Mouse (Mus musculus) heart, embryonic 12.5 days (tissue): ENCODE data around the gene Plcb4. TPM values are rescaled to one million over a fixed set of nuclear protein-coding genes. Genes with fewer than 3 reads are reported as not detected.
"Not testable (repeated sequence)": the region's sequence is repeated elsewhere in the genome, so short reads cannot be mapped to it uniquely, and the experiment has no call there.

Source experiments
- ATAC-seq: fragments of 200-750 bp; cut with Nextera tagmentation; 2 replicates; pipeline ENCODE4 v1.8.0; 2017; ENCODE audit warnings: moderate TSS enrichment, moderate library complexity; ENCODE audit not compliant: insufficient number of reproducible peaks, low FRiP score
- H3K27ac ChIP-seq: fragments of 300-500 bp; sonication (generic); 2 replicates; pipeline ENCODE4 v1.5.1; 2016; ENCODE audit warnings: mild to moderate bottlenecking, moderate library complexity; ENCODE audit not compliant: poor library complexity, severe bottlenecking
- H3K27me3 ChIP-seq: fragments of 300-500 bp; sonication (generic); replicated peaks from 2 replicates; pipeline ENCODE4 v1.6.1; 2016; ENCODE audit warnings: mild to moderate bottlenecking, moderate library complexity
- H3K36me3 ChIP-seq: fragments of 300-500 bp; sonication (generic); 2 replicates; pipeline ENCODE4 v1.6.1; 2016; ENCODE audit warnings: mild to moderate bottlenecking, moderate library complexity
- H3K4me1 ChIP-seq: fragments of 300-500 bp; sonication (generic); replicated peaks from 2 replicates; pipeline ENCODE4 v1.6.1; 2016; ENCODE audit warnings: mild to moderate bottlenecking
- H3K4me2 ChIP-seq: fragments of 300-500 bp; sonication (generic); 2 replicates; pipeline ENCODE4 v1.6.1; 2016; ENCODE audit warnings: mild to moderate bottlenecking, moderate library complexity
- H3K4me3 ChIP-seq: fragments of 300-500 bp; sonication (generic); 2 replicates; pipeline ENCODE4 v1.5.1; 2016; ENCODE audit warnings: mild to moderate bottlenecking
- H3K9ac ChIP-seq: fragments of 300-500 bp; sonication (generic); 2 replicates; pipeline ENCODE4 v1.6.1; 2016; ENCODE audit warnings: mild to moderate bottlenecking, moderate library complexity
- H3K9me3 ChIP-seq: fragments of 300-500 bp; sonication (generic); replicated peaks from 2 replicates; pipeline ENCODE4 v1.6.1; 2016; ENCODE audit warnings: mild to moderate bottlenecking, moderate library complexity
- WGBS: fragments of 180-500 bp; shearing (Covaris S2); methylation state at CpG from one replicate; pipeline ENCODE4 v1.1.7; 2016; 5-methylcytosine and 5-hydroxymethylcytosine counted together
- polyA plus RNA-seq: library from polyadenylated mRNA; unstranded; fragments of >200 nt; fragmentation: Nextera tagmentation; extraction: Ambion mirVana; gene quantifications from 2 replicates; pipeline ENCODE4 v1.2.1, GENCODE M21; 2016

The Plcb4 gene
- polyA plus RNA-seq, 1 experiment from 2014 or later: 33.2 TPM

GRCm38 (mm10) chr2:135894582-135894981 lies 235.8 kb downstream of the Plcb4 start:
- H3K27me3 ChIP-seq: no peaks in the 10 kb centered on the region
- no peak overlapping the region for H3K4me2 ChIP-seq
- ATAC-seq: no peak
- no peaks in the 10 kb centered on the region for H3K36me3 ChIP-seq
- H3K27ac ChIP-seq: no peak overlapping the region
- peaks cover 34% of the 10 kb centered on the region for H3K4me1 ChIP-seq
- WGBS: 54% methylated on average over 2 of the region's 2 CpGs
- H3K9me3 ChIP-seq: no peaks in the 10 kb centered on the region
- no peak overlapping the region for H3K9ac ChIP-seq
- H3K4me3 ChIP-seq: no peak overlapping the region

DNA sequence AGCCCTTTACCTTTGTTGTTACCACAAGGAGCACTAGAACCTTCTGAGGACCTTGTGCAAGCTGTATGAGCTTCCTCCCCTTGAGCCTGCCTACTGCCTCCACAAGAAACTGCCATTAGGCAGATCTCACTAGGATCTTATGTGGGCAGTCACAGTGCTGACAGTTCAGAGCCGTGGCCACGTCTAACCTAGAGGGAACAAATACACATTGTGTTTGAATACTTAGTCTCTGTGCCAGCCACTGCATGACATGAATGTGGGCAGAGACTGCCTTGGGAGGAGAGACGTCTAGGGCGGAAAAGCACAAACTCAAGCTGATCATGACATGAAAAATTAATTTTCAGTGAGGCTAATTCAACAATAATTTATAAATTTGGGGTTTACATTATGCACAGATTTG lies 239.2 kb downstream of the Plcb4 start:
- 65% methylated on average over 4 of the region's 4 CpGs for WGBS
- H3K4me3 ChIP-seq: no peak overlapping the region
- no peaks in the 10 kb centered on the region for H3K9me3 ChIP-seq
- H3K36me3 ChIP-seq: no peaks in the 10 kb centered on the region
- no peak overlapping the region for H3K4me2 ChIP-seq
- H3K27ac ChIP-seq: no peak overlapping the region
- ATAC-seq: no peak
- no peak overlapping the region for H3K9ac ChIP-seq
- peaks cover 43% of the 10 kb centered on the region for H3K4me1 ChIP-seq
- no peaks in the 10 kb centered on the region for H3K27me3 ChIP-seq

- peaks cover 40% of the 10 kb centered on the region for H3K4me1 ChIP-seq
- 65% methylated on average over 4 of the region's 4 CpGs for WGBS
- H3K9me3 ChIP-seq, ATAC-seq, H3K9ac ChIP-seq, H3K36me3 ChIP-seq, H3K27ac ChIP-seq, H3K4me2 ChIP-seq, H3K27me3 ChIP-seq, H3K4me3 ChIP-seq: not testable (repeated sequence)
Observed at GRCm38 (mm10) chr2:135899931-135900330, 241.1 kb downstream of the Plcb4 start.

- 86% methylated on average over 4 of the region's 4 CpGs for WGBS
- no peak overlapping the region for H3K4me3 ChIP-seq
- peaks cover 33% of the 10 kb centered on the region for H3K4me1 ChIP-seq
- no peaks in the 10 kb centered on the region for H3K9me3 ChIP-seq
- H3K4me2 ChIP-seq: no peak overlapping the region
- H3K36me3 ChIP-seq: no peaks in the 10 kb centered on the region
- no peak for ATAC-seq
- H3K27ac ChIP-seq: no peak overlapping the region
- no peaks in the 10 kb centered on the region for H3K27me3 ChIP-seq
- no peak overlapping the region for H3K9ac ChIP-seq
Observed at GRCm38 (mm10) chr2:135901015-135901414, 242.2 kb downstream of the Plcb4 start.

DNA sequence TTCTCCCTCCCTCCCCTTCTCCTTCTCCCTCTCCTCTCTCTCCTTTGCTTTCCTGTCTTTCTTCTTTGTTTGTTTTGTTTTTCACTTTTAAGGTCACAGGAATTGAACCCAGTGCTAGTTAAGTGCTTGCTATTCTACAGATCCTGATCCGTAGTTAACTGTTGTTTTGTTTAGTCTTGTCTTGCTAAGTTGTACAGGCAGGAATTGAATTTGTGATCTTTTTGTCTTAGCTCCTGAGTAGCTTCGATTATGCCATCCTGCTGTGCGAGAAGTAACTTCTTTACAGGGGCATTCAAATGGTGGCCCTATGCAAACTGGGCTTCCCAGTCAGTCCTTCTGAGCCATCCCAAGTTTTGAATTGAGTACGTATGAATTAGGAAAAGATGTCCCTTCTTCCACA lies 245.5 kb downstream of the Plcb4 start:
- no peak overlapping the region for H3K27ac ChIP-seq
- H3K4me1 ChIP-seq: peaks cover 32% of the 10 kb centered on the region
- no peak overlapping the region for H3K9ac ChIP-seq
- WGBS: 73% methylated on average over 4 of the region's 4 CpGs
- no peak overlapping the region for H3K4me2 ChIP-seq
- no peaks in the 10 kb centered on the region for H3K36me3 ChIP-seq
- no peaks in the 10 kb centered on the region for H3K27me3 ChIP-seq
- ATAC-seq: no peak
- H3K9me3 ChIP-seq: no peaks in the 10 kb centered on the region
- no peak overlapping the region for H3K4me3 ChIP-seq

- Histone ChIP-seq H3K27ac (no peak overlapping the region), H3K4me1 (peaks cover 27% of the 10 kb centered on the region), H3K9ac (no peak overlapping the region), H3K36me3 (no peaks in the 10 kb centered on the region), H3K9me3 (no peaks in the 10 kb centered on the region), H3K4me3 (no peak overlapping the region), H3K27me3 (no peaks in the 10 kb centered on the region), H3K4me2 (no peak overlapping the region)
- WGBS: 75% methylated on average over 4 of the region's 4 CpGs
- ATAC-seq: no peak
Observed at GRCm38 (mm10) chr2:135904791-135905190, 246.0 kb downstream of the Plcb4 start.

GRCm38 (mm10) chr2:135914343-135915261 lies 255.8 kb downstream of the Plcb4 start:
- peaks cover 44% of the 10 kb centered on the region for H3K4me1 ChIP-seq
- H3K4me3 ChIP-seq: no peak overlapping the region
- H3K27ac ChIP-seq: no peak overlapping the region; the same call in 1 of the 2 replicates
- H3K36me3 ChIP-seq: no peaks in the 10 kb centered on the region
- ATAC-seq: no peak
- H3K9ac ChIP-seq: no peak overlapping the region
- H3K27me3 ChIP-seq: no peaks in the 10 kb centered on the region
- WGBS: 48% methylated on average over 8 of the region's 8 CpGs
- no peak overlapping the region for H3K4me2 ChIP-seq
- no peaks in the 10 kb centered on the region for H3K9me3 ChIP-seq

DNA sequence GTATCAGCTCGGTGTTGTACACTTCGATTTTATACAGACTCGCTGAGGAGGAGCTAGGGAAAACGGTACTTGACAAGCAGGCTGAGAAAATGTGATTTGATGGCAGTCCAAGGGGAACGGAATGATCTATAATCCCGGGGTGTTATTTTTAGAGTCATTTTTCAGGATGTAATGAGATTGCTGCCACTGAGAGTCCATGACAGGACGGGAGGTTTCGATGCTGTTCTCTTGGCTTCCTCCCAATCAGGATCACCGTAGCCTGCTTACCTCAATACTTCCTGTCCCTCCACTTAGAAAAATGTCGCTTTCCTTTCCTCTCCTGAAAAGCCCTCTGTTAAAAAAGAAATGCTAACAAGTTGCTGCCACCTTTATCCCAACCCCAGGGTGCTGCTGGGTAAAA lies 257.1 kb downstream of the Plcb4 start:
- H3K4me1 ChIP-seq: peaks cover 49% of the 10 kb centered on the region
- H3K9me3 ChIP-seq: no peaks in the 10 kb centered on the region
- no peak overlapping the region for H3K4me2 ChIP-seq
- 43% methylated on average over 10 of the region's 10 CpGs for WGBS
- no peak overlapping the region for H3K4me3 ChIP-seq
- no peak overlapping the region for H3K9ac ChIP-seq
- no peak overlapping the region for H3K27ac ChIP-seq
- no peak for ATAC-seq
- H3K27me3 ChIP-seq: no peaks in the 10 kb centered on the region
- no peaks in the 10 kb centered on the region for H3K36me3 ChIP-seq

DNA sequence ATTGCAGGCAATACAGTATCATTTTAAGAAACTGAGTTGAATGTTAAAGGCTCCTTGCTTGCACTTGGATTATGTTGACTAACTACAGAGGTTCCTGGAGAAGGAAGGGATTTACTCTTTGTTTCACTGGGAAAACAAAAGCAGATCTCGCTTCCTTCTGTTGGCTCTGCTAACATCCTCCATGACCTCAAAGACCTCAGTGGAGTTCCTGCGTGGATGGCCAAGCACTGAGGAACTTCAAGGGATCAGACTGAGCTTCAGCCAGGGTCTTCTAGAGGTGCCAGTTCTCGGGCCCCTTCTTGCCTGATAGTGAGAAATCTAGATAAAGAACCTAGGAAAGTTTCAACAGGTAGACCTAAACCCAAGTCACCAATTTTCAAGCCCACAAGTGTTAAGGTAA lies 258.2 kb downstream of the Plcb4 start:
- Histone ChIP-seq H3K36me3 (no peaks in the 10 kb centered on the region), H3K4me2 (no peak overlapping the region), H3K4me1 (peaks cover 49% of the 10 kb centered on the region), H3K27ac (no peak overlapping the region), H3K9ac (no peak overlapping the region), H3K9me3 (no peaks in the 10 kb centered on the region), H3K27me3 (no peaks in the 10 kb centered on the region), H3K4me3 (no peak overlapping the region)
- no peak for ATAC-seq
- 70% methylated on average over 3 of the region's 3 CpGs for WGBS

DNA sequence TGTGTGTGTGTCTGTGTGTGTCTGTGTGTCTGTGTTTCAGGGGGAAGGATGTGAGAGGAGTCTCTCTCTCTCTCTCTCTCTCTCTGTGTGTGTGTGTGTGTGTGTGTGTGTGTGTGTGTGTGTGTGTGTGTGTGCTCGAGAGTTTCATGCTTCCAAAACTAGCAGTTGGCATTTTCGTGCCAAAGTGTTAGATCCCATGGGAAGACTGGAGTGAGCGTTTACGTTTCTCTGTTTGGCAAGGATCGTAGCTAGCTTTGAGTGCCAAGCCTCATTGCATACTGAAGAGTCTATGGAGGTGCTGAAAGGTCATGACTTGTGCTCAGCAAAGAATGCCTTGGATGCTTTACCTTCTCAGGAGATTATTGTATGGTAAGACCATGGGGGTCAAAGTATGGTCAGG lies 259.3 kb downstream of the Plcb4 start:
- WGBS: 54% methylated on average over 5 of the region's 5 CpGs

GRCm38 (mm10) chr2:135919641-135920040 lies 260.8 kb downstream of the Plcb4 start:
- Histone ChIP-seq H3K9ac (no peak overlapping the region), H3K36me3 (no peaks in the 10 kb centered on the region), H3K4me1 (peaks cover 38% of the 10 kb centered on the region), H3K4me3 (no peak overlapping the region), H3K27me3 (no peaks in the 10 kb centered on the region), H3K27ac (no peak overlapping the region), H3K4me2 (no peak overlapping the region), H3K9me3 (no peaks in the 10 kb centered on the region)
- WGBS: 27% methylated on average over 6 of the region's 6 CpGs
- no peak for ATAC-seq

More for the DNA sequence above, 259.3 kb downstream of the Plcb4 start:
- H3K4me2 ChIP-seq: no peak overlapping the region
- no peaks in the 10 kb centered on the region for H3K27me3 ChIP-seq
- H3K9me3 ChIP-seq: no peaks in the 10 kb centered on the region
- H3K4me1 ChIP-seq: peaks cover 49% of the 10 kb centered on the region
- no peak for ATAC-seq
- no peak overlapping the region for H3K27ac ChIP-seq
- no peak overlapping the region for H3K4me3 ChIP-seq
- H3K9ac ChIP-seq: no peak overlapping the region
- H3K36me3 ChIP-seq: no peaks in the 10 kb centered on the region
